Mouse (Mus musculus) gastrocnemius, postnatal 10 days (tissue): ENCODE data around the gene Bahcc1. TPM values are rescaled to one million over a fixed set of nuclear protein-coding genes. Genes with fewer than 3 reads are reported as not detected.

Experiments
- DNase-seq: peaks from one replicate; pipeline ENCODE4 v3.0.0; 2021; ENCODE audit warnings: mixed read lengths
- total RNA-seq, 2 experiments: library from RNA; stranded (reverse); gene quantifications; 2 replicates each; pipeline ENCODE4 v1.2.3; 2021

Bahcc1 gene
- total RNA-seq, 2 experiments from 2014 or later = 6.4 to 10.5 TPM

DNA sequence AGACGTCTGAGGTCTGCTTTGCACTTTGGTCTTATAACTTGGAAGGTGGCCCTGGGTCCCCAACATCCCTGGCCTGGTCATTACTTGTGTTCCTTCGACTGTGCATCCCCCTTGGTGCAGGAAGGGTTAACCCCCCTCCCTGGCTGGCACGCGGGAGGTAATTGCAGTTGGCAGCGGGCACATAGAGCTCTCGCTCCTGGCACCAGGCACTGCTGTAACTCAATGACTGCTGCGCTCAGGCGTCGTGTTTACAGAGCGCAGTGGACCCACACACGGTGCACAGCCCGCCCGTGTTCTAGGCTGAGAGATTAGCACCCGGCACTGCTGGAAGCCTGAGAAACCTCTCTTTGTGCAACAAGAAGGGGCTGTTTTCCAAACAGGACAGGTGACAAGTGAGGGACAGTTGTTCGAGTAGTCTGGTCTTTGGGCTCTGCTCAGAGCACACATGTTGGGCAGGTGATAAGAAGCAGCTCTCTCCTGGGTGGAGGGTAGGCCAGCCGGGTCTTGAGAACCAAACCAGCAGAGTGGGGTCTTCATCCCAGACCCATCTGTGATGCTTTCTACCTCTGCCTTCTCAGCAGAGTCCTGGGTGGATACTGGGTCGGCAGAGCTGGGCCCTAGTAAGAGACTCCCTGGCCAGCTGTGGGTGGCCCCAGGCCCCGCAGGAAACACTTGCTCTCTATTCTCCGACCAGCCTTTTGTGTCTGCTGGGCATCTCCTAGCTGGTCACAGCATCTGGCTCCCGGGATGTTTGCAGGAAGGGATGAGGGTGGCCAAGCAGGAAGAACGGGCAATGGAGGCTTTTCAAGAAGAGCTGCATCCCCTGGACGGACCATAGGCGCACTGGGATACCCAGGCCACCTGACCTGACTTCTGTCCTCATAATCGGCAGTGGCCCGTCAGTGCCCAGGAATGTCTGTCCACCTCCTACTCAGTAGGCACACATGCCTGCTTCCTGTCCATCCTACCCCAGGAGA is 27.3 kb downstream of the Bahcc1 start:
- DNase-seq = peak; percentile 61

DNA sequence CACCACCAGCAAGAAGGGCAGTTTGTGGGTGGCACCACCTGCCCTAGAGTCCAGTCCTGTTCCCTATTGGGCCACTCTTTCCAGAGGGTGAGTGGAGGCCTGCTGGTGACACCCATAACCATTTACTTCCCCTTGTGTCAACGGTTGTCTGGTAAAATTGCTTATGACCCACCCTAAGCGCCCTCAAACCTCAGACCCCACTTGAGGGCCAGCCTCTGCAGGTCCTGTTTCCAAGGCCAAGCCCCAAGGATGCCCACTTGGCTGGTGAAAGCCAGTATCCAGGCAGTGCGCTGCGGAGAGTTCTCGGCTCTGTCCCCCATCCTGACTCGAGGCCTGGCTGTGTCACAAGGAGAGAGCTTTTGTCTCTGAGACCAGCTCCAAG is 28.0 kb downstream of the Bahcc1 start:
- no peak for DNase-seq

DNA sequence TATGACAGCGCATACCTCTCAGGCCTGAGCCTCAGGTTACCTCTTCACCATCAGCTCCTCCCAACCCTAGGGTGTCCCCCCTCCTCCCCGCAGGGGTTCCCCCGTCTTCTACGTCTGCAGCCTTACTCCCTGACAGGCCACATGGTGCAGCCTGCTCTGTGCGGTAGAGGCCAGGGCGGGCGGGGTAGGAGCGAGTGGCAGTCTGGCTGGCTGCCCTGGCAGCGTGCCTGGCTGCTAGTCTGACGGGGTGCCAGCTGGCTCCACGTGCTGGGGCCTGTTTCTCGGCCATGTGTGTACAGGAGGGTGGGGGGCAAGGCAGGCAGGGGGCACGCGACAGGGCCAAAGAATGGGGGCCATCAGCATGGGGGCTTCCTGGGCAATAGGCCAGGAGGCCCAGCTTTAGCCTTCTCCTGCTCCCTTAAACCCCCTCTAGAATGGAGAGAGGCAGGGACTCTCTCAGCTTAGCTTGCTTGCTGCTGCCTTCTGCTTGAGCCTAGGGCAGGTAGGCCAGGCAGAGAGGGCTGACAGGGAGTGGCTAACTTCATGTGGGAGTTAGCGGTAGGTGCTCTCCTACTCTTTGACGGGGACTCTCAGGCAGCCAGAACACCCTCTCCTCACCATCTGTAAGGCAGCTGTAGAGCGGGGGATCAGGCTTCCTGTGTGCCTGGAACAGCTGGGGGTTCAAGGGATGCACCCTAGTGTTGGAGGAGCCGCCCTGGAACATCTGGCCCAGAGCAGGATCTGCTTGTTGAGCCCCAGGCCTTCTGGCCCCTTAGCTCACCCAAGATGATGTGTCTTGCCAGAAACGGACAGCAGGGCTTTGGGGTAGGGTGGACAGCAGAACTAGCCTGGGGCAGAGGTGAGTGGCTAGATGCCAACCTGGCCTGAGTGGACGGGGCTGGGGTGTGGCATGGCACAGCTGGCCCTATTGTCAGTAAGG is 28.9 kb downstream of the Bahcc1 start:
- DNase-seq = peak; percentile 95

DNA sequence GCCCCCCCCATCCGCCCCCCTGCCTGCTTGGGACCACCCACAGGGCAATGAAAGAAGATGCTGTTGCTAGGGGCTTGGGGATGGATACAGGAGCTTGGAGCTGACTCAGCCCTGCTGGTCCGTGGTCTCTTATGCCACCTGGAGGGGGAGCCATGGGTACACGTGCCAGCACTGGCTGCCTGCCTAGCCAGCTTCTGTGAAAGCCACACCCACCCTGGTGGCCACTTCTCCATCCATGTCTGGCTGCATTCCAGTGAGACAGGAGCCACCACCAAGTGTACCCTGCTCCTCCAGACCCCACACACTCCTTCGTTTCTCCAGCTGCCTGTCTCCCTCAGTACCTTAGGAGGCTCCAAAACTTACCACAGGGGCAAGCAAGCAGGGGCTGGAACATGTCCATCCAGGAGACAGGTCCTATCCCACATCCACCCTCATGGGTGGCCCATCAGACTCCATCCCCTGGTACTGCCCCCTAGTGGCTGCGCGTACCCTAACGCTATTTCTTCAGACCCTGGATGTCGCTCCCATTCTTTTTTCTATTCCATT is 29.7 kb downstream of the Bahcc1 start:
- DNase-seq = peak; percentile 84

DNA sequence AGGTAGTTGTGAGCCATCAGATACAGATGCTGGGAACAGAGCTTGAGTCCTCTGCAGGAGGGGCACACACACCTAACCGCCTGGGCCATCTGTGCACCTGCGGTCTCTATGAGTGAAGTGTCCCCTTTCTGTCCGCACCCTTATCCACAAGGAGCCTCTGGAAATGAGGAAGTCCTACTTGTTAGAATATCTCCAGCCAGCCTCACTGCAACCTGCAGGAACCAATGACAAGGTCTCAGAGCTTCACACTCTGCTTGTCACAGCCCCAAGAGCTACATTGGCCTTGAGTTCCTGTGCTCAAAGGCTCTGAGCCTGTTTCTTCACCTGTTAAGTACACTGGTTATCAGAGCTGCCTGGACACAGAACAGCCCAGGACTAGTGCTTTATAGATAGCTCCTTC is 30.4 kb downstream of the Bahcc1 start:
- DNase-seq = no peak

DNA sequence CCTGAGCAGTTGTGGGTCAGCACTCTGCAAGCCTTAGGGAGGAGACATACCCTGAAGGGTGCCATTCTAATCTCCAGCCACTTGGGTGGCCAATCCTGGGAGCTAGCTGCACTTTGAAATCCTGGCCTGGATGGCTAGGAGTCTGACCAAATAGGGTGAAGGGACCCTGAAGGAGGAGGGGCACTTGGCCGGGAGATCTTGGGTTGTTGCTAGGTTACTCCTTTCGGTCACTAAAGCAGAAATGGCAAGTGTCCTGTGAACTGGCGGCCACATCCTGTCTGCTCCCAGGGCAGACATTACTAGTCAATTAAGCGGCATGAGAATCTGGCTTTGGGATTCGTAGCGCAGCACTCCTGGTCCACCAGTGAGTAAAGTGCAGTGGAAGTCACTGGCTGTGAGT is 31.3 kb downstream of the Bahcc1 start:
- DNase-seq = no peak

DNA sequence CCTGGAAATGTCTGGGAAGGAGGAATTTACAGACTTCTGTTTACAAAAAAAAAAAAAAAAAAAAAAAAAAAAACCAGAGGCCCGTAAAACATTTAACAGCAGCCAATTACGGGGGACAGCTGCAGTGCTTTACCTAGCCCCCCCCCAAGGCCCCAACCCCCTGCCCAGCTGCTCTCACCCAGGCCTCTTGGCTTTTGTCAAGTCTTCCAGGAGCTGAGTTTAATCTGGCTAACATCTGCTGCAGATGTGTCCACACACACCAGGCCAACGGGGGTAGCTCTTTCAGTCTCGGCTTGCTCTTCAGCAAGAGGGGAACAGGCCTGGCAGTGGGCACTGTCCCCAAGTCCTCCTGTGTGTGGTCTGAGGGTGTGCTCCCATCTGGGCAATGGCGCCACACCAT is 32.7 kb downstream of the Bahcc1 start:
- DNase-seq = no peak

DNA sequence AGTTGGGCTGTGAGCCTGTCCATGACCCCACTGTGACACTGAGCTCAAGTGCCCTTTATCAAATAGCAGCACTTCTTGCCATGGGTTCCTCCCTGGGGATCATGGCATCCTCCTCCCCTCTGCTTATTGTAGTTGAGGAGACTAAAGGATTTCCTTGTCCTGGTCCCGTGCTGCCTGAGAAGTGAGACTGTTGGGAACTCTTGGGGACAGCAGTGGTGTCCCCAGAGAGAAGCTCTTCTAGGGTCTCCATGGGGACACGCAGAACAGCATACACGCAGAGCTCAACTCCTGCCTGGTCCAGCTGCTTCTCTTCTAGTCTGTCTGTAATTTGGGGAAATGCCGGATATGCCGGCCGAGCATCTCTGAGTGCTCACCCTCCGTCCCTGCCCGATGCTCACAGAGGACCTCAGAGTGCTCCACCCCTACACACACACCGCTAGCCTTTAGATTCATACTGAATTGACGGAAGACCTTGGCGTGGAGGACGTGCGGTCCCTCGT is 33.6 kb downstream of the Bahcc1 start:
- no peak for DNase-seq

DNA sequence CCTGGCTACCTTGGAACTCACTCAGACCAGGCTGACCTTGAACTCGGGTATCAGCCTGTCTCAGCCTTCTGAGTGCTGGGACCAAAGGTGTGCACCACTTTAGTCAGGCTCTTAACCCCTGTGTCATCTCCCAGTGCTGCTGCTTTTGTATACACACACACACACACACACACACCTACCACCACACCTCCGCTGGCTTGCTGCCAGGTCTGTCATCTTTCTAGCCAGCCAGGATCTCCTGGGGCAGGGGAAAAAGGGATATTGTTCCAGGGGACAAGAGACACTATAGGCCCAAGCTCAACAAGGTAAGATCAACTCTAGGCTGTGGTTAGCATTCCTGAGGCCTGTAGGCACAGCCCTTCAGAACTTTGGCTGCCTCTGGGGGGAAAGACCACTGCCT is 34.5 kb downstream of the Bahcc1 start:
- no peak for DNase-seq

DNA sequence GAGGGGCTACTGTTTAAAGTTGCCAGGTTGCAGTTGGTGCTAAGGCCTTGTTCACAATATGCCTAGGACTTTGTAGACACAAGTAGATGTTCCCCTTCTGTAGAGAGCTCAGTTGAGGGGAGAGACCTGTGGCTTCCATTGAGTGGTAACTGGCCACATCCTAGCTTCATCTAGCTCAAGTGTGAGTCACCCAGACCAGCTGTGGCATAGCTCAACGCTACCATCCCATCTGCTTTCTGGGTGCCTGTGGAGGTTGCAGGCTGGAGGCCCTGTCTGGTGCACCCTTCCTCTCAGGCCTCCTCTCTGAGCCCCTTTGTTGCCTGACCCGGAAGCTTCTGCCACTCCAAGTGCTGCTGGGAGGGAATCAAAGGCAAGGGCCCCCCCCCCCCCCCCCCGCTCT is 34.9 kb downstream of the Bahcc1 start:
- no peak for DNase-seq

DNA sequence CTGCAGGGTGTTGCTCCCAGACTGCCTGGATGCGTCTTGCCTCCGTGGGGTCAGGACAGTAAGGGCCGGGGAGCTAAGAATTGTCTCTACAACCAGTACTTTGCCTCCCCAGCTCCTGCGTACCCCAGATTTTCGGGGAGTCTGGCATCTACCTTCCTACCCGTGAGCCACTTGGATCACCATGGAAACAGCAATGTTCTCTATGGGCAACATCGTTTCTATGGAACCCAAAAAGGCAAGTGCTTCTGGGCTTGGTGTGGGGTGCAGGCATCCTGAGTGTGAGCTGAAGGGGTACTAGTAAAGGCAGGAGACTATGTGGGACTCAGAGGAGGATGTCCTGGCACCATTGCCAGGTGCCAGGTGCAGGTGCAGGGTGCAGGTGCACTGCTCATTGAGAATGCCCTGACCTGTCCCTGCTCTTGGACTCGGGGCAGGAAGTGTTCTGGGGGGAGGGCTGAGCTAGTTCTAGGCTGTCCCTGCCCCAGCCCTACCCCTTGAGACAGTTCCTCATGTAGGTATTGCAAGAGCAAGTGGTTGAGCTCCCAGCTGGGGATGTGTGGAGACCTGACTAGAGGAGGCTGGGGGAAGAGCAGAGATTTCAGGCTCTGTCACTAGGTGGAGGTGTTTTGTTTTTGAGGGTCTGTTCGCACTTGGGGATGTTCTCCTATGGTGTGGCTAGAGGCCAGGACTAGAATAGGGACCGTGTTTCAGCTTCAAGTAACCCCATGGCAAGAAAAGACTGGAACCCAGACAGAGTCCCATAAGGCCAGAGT is 35.6 kb downstream of the Bahcc1 start:
- no peak for DNase-seq

DNA sequence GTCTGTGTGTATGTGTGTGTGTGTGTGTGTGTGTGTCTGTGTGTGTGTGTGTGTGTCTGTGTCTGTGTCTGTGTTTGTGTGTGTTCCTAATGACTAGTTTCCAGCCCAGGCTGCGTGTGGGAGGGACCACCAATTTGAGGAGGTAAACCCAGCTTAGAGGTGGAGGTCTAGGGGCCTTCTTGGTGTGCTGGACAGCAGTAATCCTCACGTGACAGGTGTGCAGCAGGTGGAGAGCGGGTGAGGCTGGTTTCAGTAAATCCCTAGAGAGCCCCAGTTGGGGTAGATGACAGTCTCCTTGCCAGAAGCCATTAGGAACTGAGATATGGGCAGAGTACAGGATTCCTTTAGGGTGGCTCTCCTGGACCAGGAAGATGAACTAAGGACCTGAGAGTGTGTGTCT is 36.3 kb downstream of the Bahcc1 start:
- no peak for DNase-seq

DNA sequence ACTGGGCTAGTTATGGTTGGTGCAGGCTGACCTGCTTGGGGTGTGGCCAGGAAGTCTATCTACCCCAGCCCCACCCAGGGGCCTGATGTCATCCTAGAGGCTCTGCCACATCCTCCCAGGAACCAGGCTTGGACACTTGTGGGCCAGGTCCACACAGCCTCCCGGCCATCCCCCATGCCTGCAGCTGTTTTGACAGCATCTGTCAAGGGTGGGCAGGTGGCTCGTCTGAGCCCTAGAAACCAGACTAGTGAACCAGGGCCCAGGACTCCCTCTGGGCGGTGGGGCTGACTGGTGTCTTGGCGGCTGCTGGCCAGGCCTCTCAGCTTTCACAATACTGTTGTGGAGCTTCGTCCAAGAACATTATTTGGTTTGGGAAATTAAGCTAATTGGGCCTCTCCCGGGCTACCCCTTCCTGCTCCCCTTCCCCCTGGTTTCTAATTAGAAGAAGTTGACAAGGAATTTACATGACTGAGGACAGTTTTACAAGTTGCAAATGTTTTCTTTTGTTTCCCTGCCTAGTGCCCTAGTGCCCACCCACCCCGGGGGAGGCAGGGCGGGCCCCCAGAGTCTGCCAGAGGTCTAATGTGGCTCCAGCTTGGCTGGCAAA is 36.9 kb downstream of the Bahcc1 start:
- no peak for DNase-seq

DNA sequence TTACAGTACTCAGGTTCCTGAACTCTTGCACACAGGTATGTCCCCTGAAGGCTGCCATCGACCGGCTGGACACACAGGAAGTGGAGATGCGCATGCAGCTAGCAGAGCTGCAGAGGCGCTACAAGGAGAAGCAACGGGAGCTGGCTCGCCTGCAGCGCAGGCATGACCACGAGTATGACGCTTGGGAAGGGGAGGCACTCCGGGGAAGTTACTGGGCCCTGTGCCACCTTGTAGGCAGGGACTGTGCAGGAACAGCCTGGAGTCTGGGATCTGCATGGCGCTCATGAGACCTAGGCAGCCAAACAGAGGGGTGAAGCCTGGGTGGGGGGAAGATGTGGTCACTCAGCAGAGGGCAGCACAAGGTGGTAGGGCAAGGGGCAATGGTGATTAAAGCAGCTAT is 46.6 kb downstream of the Bahcc1 start:
- DNase-seq = no peak

DNA sequence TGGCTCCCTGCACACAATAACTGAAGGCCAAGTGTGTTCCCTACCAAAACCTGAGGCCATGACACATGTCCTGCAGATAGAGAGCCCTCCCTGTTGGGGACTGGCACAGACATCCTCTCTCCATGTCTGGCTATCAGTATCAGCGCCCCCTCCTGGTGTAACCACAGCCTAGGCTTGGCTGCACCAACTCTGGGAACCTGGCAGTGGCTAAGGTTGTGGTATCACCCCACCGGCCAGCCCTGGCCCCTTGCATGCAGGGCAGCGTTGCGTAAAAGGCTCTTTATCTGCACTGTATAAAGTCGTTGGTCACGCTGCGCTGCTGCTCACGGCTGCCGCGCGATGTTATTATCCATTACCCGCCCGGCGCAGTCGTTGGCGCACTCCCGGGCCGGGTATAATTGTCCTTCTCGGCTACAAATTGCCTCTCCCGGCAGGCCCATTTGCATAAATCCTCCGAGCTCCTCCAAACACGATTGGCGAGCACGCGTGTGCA is 47.6 kb downstream of the Bahcc1 start:
- DNase-seq = peak; percentile 73

DNA sequence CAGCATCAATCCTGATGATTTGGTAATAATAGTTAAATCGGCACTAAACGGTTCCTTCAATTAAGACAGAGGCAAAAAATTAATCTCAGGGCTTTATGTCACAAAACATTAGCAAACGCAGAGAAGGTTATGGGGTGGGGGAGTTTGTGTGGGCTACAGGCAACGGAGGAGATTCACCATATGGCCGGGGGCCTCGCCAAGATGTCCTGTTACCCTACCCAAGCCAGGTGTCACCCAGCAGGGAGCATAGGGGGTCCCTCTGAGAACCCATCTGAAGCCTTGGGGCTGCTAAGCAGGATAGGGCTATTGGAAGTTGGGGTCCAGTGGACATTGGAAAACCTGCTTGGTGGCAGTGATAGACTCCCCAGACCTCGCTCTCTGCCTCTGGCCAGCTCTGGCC is 48.0 kb downstream of the Bahcc1 start:
- DNase-seq = no peak

DNA sequence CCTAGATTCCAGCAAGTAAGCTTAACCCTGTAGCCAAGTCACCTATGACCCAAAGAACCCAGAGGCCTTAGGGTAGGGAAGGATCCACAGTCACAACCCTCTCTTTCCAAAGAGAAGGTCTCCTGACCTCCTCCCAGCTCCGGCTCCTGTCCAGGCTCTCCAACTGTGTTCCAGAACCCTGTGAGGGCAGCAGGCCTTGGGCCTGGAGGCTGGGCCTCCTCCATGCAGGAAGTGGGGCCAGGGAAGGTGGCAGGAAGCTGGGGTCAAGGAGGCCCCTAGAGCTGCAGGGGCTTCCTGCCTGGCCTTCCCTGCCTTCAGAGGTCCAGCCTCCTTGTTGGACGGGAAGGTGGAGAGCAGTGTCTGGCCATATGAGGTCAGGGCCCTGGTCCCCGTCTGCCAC is 48.5 kb downstream of the Bahcc1 start:
- no peak for DNase-seq

DNA sequence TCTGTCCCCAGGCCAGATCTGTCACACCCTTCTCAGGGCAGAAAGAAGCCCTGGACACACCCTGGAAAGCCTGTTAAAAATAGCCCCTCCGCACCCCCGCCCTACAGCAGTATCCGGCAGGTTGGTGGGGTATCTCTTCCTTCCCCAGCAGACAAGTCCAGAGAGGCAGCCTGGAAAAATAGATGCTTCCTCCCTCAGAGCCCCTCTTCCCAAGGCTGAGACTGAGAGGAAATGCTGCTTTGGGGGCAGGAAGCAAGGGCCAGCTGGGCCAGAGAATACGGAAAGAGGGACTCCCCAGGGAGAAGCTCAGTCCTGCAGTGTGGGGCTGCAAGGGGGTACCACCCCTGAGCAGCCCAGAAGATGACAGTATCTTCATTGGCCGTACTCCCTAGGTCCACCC is 50.8 kb downstream of the Bahcc1 start:
- DNase-seq = no peak

DNA sequence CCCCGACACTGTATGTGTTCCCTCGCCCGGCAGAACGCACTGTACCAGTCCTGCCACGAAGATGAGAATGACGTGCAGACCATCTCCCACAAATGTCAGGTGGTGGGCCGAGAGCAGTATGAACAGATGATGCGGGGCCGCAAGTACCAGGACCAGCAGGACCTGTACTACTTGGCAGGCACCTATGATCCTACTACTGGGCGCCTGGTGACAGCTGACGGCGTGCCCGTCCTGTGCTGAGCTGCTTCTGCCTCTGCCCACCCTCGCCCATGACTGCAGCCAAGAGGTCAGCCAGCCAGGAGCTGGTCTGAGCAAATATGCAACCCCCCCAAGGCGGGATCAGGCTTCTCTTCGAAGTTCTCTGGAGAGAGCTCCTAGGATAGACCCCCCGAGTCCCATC is 56.9 kb downstream of the Bahcc1 start:
- no peak for DNase-seq

DNA sequence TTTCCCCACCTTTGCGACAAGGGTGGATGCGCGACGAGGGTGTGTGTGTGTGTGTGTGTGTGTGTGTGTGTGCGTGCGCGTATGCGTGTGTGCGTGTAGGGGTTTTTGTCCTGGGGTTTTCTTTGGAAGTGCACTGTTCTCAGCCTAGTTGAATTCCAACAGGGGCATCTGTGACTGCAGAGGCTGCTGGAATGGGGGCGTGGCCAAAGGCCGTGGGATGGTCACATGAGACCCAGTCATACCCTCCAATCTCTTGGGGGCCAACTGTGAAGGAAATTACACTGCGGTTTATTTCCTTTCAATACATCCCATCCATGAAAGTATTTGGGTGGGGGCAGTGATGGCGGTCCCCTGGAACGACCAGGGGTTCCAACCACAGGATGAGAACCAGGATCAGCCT is 57.5 kb downstream of the Bahcc1 start:
- DNase-seq = no peak

DNA sequence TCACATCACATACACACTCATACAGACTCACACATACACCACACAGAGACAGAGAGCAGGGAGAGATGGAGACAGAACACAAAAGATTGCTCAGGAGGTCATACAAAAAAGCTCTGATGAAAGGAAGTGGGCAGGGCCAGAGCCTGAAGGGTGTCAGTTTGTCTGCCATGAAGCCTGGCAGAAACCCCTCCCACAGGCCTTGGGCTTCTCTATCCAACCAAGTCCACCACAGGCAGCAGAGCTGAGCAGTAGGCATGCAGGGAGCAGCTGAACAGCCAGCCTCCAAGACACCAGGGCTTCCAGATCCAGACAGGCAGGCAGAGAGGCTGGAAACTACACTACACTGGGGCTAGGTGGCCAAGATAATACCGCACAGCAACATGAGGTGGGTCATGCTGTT is 61.0 kb downstream of the Bahcc1 start:
- DNase-seq = no peak
